Mouse (Mus musculus) left cerebral cortex, postnatal 36 days (tissue): ENCODE measurements at regions not wholly inside any gene's neighbourhood (a gene's known extent, or its start where the extent isn't known, plus 50 kb on each side); places are given as distances from the start of the nearest gene placed in this dataset.

Source experiments
- DNase-seq, 2 experiments: peaks; one replicate each; pipeline ENCODE4 v3.0.0; 2021 to 2022; ENCODE audit warnings: low spot score in 2 of 2, mixed read lengths in 1 of 2
- intact Hi-C: fragments of 180-260 bp; cut with DNase I; formaldehyde crosslinking; loops from one replicate; pipeline ENCODE4 v1.15.1; 2025

- intact Hi-C loops: no loop called here
- no peak for DNase-seq
These were observed 231.5 kb upstream of the Noct start for GRCm38 (mm10) chr3:50992581-50993313.

DNA sequence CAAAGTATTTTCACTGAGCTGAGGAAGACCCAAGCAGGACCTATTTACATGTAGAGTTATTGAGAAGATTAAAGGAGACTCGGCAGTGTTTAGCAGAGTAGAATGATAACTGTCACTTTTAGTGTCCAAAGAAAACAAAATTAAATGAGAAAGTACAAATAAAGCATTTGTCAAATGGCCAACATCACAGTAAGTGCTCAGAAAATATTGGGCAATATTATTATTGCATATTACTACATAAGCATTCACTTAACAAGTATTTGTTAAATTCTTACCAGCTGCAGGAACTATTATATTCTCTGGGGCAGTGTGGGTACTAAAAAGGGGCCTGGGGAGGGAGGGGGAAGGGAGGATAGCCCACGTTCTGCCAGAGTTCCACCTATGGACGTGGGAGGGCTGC, 224.5 kb upstream of the Noct start:
- intact Hi-C loops: no loop called here
- DNase-seq: no peak

- no peak for DNase-seq
- intact Hi-C loops: no loop called here
These were observed 223.3 kb upstream of the Noct start for GRCm38 (mm10) chr3:51000938-51001337.

DNA sequence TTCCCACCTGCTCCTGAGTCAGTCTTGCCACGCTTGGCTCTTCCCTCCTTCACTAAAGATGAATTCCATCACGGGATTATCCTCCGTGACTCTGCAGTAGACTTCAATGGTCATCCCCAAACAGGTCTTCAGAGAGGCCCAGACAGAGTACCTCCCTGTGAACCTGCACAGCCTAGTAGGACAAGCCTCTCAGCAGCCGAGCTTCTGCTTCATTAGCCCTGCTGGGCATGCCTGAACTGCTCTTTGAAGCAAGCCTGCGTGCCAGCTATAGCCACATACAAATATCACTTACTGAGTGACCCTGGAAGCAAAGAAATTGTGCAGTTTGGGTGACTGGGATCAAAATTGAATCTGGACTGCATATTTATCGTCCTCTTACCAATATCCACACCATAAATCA, 221.6 kb upstream of the Noct start:
- no peak for DNase-seq
- intact Hi-C loops: no loop called here

DNA sequence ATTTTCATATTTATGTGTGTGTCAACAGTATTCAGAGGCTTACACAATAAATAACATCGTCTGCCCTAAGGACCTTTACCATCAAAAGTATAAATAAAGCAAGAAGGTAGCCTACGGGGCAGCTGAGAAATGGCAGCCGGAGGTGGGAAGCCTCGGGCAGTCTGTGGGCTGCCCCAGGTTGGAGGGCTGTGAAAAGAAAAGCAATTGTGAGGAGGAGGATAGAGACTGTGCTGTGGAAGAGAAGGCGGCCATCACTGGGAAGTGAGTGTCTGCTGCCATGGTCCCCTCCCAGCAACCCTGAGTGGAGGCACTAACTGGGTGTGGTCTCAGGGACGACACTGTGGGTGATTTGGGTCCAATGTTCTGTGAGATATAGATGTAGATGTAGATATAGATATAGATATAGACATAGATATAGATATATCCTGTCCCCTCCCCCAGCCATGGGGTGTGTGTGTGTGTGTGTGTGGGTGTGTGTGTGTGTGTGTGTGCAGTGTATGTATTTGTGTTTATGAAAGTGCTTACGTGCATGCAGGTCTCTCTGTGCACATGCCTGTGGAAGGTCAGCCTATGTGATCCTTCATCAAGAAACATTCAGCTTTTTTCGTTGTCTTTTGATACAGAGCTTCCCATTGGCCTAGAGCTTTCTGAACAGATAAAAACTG, 220.6 kb upstream of the Noct start:
- intact Hi-C loops: no loop called here
- no peak for DNase-seq

- intact Hi-C loops: no loop called here
These were observed 220.0 kb upstream of the Noct start for GRCm38 (mm10) chr3:51004216-51004615.

GRCm38 (mm10) chr3:51009098-51009497, 215.1 kb upstream of the Noct start:
- DNase-seq: no peak
- intact Hi-C loops: no loop called here

More at GRCm38 (mm10) chr3:51004216-51004615, 220.0 kb upstream of the Noct start:
- no peak for DNase-seq

GRCm38 (mm10) chr3:51019650-51020346, 204.4 kb upstream of the Noct start:
- intact Hi-C loops: no loop called here
- DNase-seq: no peak

DNA sequence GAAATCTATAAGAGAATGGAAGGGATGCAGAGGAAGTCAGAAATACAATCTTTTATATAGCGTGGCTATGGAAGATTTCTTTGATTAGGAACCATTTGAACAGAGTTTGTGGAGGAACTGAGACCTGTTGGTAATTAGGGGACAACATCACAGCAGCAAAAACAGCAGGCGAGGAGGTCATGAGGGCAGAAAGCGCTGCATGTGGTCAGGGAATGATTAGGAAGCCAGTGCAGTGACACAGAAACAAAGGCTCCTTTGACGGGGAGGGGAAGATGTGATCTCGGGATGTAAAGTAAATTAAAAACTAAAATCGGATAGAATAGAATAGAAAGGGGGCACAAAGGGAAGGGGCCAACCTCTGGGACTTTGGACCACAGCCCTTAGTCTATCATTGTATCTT, 199.6 kb upstream of the Noct start:
- intact Hi-C loops: no loop called here
- no peak for DNase-seq

DNA sequence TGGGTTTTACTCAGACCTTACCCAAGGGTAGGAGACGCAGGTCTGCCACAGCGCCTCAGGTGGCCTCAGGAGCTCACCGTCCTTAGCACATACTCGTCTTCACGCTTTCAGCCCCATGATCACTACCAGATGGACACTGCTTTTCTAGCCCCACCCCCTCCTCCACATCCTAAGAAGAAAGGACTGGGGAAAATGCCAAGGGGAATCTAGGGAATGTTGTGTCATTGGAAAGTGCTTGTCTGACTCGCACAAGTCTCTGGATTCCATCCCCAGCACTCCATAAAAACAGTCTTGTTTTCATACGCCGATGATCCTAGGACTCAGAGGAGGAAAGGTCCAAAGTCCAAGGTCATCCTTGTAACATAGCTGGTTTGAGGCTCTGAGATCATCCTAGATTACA, 192.4 kb upstream of the Noct start:
- intact Hi-C loops: no loop called here
- no peak for DNase-seq

DNA sequence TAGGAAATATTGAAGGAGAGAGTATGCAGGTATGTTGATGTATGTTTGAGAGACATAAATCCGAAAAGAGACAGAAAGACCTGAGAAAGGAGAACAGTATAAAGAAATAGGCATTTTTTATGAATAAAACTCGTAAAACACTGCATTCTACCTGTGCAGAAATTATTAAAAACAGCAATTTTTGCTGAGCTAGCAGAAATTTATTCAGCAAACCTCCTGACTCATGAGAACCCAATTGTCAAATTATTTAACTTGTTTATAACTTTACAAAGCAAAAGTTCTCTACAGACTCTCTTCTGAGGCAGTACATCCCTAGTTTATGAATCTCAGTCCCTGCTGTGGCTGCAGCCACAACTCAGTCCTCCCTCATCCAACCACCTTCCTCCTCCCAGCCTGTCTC, 191.0 kb upstream of the Noct start:
- no peak for DNase-seq
- intact Hi-C loops: no loop called here

- DNase-seq: no peak
- intact Hi-C loops: no loop called here
These were observed 187.4 kb upstream of the Noct start for GRCm38 (mm10) chr3:51036700-51037306.

GRCm38 (mm10) chr3:51042223-51042846, 181.9 kb upstream of the Noct start:
- no peak for DNase-seq
- intact Hi-C loops: no loop called here

DNA sequence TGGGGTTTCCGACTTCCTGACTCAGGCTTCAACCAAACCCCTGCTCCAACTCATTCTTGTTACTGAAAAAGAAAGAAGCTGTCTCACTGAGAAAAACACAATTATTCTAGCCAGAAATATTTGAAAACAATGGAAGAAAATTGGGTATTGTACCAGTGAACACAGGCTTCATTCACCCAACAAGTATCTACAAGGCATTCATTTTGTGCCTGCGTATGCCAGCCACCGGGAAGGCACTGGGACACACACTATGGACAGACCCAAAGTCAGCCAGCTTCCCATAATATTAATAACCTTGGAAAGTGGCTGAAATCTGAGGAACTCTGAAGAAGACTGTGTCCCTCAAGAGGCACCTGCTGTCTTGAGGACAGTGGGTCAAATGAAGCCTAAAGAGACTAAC, 175.5 kb upstream of the Noct start:
- intact Hi-C loops: no loop called here
- DNase-seq: no peak

DNA sequence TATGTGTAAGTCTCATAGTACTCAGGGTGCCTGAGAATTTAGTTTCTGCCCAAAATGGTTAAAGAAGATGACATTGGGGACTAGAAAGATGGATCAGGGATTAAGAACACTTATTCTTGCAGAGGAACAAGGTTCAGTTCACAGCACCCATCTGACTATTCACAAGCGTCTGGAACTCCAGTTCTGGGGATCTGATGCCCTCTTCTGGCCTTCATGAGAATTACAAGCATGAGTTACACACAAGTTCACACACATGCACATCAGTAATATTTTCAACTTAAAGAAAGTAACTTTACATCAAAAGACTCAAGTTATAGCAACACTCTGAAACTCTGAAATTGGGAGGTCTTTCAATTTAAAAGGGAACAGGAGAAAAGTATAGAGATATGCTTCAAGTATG, 174.1 kb upstream of the Noct start:
- intact Hi-C loops: no loop called here
- DNase-seq: no peak

GRCm38 (mm10) chr3:51055004-51055403, 169.2 kb upstream of the Noct start:
- intact Hi-C loops: no loop called here
- DNase-seq: no peak

GRCm38 (mm10) chr3:51064201-51064600, 160.0 kb upstream of the Noct start:
- intact Hi-C loops: no loop called here
- DNase-seq: no peak

- intact Hi-C loops: no loop called here
- DNase-seq: no peak
These were observed 157.9 kb upstream of the Noct start for GRCm38 (mm10) chr3:51066373-51066772.

DNA sequence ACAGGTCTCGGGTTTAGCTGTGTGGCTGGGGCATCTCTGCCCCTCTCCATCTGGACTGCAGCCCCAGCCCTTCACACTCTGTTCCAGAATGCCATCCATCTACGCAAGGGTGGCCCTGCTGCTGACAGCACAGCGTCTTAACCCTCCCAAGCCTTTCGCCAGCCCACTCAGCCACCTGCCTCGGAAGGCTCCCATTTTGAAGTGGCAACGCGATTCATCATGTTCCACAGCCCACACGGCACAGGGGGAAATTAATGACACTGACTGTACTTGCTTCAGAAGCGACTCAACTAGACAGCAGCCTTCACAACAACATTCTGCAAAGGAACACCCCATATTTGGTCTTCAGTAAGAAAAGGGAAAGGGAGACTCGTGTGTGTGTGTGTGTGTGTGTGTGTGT, 151.8 kb upstream of the Noct start:
- DNase-seq: peak; percentile 39 to 45
- intact Hi-C loops: no loop called here

- intact Hi-C loops: no loop called here
- DNase-seq: no peak
These were observed 151.1 kb upstream of the Noct start for GRCm38 (mm10) chr3:51073003-51073679.
